Mouse (Mus musculus) frontal cortex, postnatal 25 days (tissue): Measurements from ENCODE around the gene Arl6ip1.
A peak's percentile ranks its signal among the peaks of the same experiment; 100 is the strongest.

Source experiments
- DNase-seq, 2 experiments: peaks; one replicate each; pipeline ENCODE4 v3.0.0; 2022; ENCODE audit warnings: low spot score in 2 of 2

Arl6ip1 gene

DNA sequence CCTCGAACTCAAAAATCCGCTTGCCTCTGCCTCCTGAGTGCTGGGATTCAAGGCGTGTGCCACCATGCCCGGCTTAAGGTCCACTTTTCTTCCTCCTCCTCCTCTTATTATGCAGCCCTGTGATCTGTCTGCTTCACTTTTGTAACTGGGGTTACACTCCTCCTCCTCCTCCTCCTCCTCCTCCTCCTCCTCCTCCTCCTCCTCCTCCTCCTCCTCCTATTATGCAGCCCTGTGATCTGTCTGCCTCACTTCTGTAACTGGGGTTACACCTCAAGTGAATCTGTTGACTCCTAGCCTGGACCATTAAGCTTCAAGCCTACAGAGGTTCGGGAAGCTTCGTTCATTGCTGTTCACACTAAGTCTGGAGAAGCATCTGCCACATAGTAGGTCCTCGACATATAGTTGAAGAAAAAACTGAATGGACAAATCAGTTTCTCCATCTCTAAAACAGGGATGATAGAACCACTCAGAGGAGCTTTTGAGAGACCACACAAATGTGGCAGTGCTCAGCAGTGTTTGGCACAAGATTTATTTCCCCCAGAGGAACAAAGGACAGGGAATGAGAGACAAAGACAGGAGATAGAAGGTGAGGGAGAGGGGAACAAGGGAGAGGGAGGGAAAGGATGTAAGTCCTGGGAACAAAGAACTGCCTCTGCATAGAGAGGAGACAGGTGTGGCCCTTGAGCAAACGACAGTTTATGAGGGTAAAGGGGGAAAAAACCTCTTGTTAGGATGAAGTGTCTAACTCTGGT lies 12.5 kb downstream of the Arl6ip1 start:
- no peak for DNase-seq

DNA sequence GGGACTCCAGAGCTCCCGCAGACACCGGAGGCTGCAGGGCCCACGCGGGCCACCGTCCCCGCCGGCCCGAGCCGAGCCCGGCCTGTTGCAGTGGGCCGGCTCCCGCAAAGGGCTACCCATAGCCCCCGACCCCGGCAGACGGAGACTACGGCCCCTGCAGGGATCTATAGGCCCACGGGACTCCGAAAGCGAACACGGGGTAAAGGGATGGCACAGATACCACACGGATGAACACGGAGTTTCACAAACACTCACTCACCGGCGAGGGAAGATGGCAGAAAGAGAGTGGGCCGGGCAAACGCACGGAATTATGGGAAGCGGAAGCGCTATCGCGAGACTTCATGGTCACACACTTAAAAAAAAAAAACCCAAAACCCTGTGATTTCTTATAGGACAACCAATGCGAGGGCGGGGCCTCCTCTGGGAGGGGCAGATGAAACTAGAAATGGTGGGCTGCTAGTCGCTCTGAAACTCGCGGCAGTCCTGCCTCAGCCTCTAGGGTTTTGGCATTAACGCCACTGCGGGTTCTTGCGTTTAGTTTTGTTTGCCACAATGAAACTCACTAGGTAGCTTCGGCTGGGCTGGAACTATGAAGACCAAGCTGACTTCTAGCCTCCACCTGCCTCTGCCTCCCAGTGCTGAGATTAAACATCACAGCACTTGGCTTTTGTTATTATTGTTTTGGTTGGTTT lies 13.4 kb downstream of the Arl6ip1 start, which contains the start of gene Rps15a:
Rps15a (minus strand) TSS at position 312 of the 692 bp plus-strand sequence.
- DNase-seq, result peak; percentile 86 to 92

DNA sequence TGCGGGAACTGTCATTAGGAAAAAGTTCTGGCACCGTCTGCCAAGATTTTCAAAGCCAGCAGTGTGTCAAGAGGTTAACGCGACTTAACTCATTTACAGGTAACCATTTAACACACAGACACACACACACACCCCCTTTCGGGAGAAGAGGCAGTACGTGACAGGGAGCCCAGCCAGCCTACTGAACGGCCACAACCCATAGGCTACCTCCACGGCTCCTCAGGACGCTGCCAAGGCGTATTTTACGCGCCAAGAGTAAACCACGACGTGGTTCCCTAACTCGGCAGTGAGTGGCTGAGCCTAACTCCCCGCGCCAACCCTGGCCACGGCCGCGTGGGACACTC lies 14.0 kb downstream of the Arl6ip1 start:
- DNase-seq, result no peak

DNA sequence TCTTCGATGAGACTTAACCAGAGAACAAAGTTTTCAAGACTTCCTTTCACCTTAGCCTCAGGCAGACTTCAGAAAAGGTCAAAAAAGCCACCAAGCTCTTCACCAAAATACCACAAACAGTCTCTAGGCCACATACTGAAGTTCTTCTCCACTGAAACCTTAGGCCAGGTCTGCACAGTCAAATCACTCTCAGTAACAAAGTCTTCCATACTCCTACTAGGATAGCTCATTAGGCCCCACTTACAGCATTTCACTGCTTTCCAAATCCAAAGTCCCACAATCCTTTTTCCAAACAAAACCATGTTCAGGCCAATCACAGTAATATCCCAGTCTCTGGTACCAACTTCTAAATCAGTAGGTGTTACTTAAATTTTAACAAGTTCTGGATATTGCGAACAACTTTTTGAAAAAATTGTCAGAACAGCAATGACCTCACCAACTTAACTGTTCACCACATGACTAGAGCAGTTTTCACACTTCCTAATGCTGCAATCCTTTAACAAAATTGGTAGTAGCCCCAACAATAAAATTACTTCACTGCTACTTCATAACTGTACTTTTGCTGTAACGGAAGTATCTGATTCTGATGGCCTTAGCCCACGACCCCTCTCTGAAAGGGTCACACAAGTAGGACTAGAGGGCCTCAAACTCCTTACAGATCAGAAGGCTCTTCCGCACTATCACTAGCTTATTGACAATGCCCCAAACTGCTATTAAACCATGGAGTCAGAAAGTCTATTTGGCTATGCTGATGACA lies 15.7 kb downstream of the Arl6ip1 start:
- no peak for DNase-seq

DNA sequence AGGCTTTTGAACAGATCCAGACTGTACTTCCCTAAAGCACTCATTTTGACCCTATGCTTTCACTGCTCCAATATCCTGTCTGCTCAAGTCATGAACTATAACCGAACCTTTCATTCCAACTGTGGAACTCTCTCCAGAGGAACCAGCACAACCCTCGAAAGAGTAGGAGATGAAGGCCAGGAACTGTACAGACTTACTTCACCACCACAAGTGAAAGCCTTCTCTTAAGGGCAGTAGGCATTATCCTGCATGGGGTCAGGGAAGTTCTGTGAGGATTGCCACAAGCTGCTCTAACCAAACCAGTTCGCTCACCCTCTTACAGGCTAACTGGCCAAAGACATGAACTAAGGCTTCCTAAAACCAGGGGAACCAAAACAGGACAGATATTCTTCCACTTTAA lies 18.3 kb downstream of the Arl6ip1 start:
- no peak for DNase-seq

DNA sequence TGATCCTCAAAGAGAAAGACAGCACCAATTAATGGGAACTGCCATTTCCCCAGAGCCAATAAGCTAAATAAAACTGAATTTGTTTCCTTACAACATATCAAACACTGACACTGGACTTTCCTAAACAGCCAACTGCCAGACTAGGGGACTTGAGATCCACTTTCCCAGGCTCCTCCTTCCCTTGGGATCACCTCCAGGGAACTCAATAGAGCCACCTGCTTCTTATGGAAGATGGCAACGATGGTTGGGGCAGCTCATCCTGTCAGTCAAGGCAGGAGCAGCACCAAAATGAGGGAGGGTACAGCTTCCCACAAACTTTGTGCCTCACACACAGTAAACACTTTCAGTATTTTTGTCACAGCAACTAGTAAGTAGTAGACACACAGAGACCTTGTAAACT lies 21.8 kb downstream of the Arl6ip1 start:
- DNase-seq, result no peak

DNA sequence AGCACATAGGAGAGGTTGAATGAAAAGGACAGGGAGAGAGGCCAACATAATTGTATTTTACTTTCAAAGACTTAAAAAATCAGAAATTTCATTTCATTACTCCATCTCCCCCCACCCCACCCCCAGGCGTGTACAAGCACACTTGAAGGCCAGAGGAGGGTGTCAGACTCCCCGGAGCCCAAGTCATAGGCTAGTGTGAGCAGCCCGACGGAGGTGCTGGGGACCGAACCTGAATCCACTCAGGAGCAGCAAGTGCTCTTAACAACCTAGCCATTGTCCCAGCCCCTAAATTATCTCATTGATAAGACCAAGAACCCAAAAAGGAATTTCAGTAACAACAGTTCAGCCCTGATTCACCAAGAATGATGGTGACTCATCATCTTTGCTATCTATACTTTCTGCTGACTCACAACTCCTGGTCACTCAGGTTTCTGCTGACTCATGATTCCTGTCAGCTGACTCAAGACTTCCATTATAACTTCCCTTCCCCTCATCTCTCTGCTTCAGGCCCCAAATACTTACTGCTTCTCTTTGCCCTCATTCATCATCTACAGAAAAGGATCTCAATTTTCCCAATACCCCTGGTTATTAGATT lies 24.9 kb downstream of the Arl6ip1 start:
- no peak for DNase-seq

DNA sequence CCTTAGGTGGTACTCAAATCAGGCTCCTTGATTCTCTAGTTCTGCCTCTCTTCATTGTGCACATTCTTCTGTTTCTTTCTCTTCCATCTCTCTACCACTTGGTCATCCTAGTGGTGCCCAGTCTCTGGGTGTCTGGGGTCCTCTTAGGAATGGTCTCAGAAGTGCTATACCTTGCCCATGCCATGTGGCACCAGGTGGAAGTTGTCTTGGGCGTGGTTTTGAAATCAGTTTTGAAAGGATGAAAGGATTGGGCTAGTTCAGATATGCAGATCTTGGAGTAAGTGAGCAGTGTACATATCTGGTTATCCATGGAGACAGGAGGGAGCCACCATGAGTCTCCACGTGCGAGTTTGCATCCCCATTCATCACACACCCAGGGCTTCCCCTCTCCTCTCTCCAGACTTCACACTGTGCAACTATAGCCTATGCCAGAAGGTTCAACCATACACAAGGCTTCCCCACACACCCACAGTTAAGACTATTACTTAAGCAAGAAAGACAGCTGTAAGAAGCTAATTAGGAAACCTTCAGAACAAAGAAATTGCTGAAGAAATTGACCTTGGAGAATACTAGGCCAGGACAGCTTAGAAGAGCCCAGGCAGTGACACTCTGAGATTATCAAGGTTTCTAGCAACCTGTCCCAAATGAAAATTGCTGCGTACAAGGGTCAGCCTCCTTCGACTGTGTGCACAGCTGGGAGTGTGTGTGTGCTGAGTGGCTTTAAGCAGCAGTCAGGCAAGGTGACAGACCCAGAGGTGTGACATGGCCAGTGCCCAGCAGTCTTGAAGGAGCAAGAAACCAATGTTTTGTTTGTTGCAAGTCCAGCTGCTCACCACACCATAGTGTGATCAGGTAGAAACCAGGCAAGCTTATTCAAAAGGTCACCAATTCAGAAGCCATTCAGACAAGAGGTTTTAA lies 25.7 kb downstream of the Arl6ip1 start:
- no peak for DNase-seq

DNA sequence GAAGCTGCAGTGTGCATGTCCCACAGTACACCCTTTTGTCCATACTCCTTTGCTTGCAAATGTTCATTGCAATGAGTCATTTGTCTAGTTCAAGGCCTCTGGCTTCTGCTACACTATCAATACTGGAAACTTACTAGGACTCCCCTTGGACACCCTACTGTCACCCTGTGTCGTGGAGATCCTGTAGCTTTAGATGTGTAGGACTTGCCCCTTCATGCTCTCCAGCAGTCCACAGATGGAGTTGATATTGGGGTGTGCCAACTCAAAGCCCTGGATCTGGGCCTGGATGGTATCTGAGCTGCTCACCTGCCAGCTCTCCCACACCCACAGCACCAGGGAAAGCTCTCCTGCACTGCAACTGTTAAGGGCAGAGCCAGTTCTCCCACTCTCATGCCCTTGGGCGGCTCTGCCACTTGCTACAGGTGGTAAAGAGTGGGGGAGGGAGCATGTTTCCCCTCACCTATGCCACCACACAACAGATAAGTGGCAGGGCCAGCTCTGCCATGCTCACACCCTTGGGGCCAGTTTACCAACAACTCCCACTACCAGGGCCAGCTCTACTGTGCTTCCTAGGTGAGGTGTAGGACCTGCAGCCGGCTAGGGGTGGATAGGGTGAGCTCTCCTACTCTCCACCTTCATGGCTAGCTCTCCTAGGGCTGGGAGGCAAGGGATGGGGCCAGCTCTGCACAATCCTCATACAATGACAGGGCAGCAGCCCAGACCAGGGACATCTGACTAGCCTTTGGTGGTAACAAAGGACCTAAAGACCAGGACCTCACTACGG lies 26.6 kb downstream of the Arl6ip1 start:
- DNase-seq, result no peak

DNA sequence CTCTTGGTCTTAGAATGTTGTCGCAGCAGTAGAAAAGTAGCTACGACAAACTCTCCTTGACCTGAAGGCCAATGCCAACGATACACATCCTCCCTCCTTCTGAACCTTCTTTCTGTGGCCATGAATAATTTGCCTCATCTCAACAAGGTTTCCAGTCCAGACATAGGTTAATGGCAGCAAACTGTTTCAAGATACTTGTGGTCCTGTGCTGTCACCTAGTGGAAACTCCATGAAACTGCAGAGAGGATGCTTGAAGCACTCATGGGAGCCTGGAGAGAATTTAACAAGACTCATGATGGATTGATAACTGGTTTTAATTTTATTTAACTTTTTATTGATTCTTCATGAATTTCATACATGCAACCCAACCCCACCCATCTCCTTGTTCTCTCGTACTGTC lies 27.2 kb downstream of the Arl6ip1 start:
- DNase-seq, result peak in 1 of 2 experiments; percentile 31

DNA sequence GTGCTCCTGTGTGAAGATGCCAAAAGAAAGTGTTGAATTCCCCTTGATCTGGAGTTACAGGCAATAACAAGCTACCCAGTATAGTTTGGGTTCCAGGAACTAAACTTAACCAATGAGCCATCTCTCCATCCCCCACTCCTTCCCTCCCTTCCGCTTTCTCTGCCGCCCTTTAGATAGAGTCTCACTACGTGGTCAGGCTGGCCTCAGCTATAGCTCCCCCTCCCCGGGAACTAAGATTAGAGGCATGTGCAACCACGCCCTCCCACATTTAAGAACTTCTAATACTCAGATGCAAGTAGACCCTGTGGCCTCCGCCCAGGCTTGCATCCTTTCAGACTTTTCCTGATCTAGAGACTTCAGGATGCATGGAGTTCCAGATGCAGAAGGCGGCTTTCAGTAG lies 31.8 kb downstream of the Arl6ip1 start:
- DNase-seq, result no peak

DNA sequence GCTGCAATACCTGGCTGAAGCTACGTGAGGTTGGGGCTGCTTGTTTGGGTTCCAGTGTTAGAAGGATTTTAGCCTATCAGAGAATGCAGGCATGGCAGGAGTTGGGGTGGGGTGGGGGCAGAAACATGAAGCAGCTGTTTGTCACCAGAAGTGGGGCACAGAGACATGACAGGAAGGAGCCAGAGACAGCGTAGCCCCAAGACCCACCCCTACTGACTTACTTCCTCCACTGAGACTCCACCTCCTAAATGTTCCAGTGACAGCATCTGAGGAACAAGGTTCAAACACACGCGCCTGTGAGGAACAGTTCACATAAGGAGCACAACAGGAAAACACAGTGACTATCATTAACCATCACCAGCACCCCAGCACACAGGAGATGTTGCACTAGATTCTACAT lies 49.5 kb downstream of the Arl6ip1 start:
- DNase-seq, result no peak

DNA sequence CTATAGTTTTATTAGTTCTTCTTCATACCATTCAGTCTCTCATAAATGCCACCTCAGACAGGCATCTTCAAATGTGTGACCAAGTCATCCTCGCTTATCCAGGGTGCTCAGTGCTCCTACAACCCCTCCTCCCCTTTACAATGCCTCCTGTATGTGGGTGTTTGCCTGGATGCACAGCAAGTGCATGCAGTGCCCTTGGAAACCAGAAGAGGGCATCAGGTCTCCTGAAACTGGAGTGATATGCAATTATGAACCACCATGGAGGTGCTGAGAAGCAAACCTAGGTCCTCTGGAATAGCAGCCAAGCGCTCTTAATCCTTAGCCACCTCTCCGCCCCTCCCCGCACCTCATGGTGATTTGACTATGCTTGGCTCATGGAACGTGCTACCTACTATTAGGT lies 50.4 kb downstream of the Arl6ip1 start:
- DNase-seq, result no peak
